Mouse (Mus musculus) gastrocnemius, postnatal 25 days (tissue): ENCODE data around the gene Fkbp2. TPM values are rescaled to one million over a fixed set of nuclear protein-coding genes. Genes with fewer than 3 reads are reported as not detected.
A peak's percentile ranks its signal among the peaks of the same experiment; 100 is the strongest.

Experiments
- DNase-seq: peaks from one replicate; pipeline ENCODE4 v3.0.0; 2022
- total RNA-seq, 2 experiments: library from RNA; stranded (reverse); gene quantifications; 1 replicate in 1 of 2; 2 replicates in 1 of 2; pipeline ENCODE4 v1.2.3; 2021

Gene Fkbp2
- total RNA-seq, 2 experiments from 2014 or later, result 7.9 to 12.4 TPM

DNA sequence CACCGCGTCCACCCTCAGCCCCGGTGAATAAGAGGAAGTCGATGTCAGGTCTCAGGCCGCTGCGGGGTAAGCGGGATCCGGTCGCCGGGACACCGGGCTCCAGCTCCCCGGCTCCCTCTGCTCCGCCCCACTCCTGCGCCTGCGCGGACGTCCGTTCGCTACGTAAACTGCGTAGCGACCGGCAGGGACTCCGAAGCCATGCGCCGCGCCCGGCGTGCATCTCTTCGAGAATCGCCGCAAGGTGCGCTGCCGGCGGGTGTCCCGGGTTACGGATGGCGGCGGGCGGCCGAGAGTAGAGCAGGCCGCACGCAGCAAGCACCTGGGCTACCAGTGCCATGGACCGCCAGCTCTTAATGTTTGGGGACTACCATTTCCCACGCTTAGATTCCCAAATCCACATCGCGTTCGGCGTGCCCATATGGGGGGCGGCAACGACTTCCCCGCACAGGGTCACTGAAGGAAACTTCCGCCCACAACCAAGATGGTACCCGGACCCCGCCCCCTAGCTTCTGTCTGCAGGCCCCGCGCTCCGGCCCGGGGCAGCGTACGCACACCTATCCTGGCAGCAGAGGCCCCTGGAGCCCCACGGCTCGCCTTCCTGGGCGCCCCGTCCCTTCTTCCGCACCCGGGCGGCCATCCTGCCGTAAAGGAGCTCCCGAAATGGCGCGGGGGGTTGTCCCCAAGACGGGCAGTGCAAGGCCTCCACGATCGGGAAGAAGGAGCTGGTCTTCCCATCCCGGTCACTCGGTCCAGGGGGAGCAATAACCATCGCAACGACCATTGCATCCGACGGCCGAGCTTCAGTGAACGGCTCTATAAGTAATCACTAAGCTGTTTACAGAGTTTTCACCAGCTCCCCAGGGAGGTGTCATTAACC, 38.7 kb downstream of the Fkbp2 start, which contains the start of gene Bad:
Gene Bad (plus strand): TSS at position 490 of the 877 bp plus-strand sequence.
- peak; percentile 92 for DNase-seq

- DNase-seq, result no peak
Measured at GRCm38 (mm10) chr19:6940396-6941351, 39.6 kb downstream of the Fkbp2 start.

GRCm38 (mm10) chr19:6939106-6940002, 40.9 kb downstream of the Fkbp2 start:
- DNase-seq, result no peak

DNA sequence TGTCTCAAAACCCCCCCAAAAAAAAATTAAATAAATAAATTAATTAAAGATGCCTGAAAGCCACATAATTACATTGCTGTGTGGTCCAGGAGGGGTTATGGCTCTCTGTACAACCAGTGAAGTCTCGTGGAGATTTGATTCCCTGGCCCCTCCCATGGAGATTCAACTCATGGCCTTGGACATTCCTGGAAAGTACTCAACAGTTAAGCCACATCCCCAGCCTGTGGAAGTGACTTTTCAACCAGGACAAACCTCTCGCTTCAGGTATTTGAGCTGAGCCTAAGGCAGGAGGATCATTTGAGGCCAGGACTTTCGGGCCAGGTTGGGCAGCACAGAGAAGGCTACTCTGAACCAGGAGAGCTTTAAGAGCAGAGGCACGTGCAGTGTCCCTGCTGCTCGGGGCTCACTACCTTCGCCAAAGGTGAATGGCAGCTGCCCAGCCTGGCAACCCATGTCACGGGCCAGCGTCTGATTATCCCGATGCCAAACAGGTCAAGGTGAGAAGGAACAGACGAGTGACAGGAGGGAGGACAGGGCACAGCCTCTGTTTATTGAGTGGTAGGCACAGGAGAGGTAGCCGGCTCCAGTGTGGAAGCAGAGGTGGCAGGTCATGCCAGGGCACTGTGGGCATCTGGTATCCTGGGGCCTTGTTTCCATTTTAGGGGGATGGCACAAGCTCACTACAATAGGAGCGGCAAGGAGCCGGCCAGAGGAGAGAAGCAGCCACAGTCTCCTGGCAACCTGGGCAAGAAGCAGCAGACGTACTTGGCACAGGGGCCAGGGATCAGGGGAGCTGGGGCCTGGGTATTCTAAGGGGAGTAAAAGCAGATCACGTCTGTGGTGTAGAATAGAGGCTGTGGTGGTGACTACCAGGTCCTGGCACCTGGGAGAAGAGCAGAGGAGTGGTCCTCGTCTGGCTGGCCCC, 42.5 kb downstream of the Fkbp2 start:
- no peak for DNase-seq

GRCm38 (mm10) chr19:6936299-6936698, 44.0 kb downstream of the Fkbp2 start:
- DNase-seq, result no peak

DNA sequence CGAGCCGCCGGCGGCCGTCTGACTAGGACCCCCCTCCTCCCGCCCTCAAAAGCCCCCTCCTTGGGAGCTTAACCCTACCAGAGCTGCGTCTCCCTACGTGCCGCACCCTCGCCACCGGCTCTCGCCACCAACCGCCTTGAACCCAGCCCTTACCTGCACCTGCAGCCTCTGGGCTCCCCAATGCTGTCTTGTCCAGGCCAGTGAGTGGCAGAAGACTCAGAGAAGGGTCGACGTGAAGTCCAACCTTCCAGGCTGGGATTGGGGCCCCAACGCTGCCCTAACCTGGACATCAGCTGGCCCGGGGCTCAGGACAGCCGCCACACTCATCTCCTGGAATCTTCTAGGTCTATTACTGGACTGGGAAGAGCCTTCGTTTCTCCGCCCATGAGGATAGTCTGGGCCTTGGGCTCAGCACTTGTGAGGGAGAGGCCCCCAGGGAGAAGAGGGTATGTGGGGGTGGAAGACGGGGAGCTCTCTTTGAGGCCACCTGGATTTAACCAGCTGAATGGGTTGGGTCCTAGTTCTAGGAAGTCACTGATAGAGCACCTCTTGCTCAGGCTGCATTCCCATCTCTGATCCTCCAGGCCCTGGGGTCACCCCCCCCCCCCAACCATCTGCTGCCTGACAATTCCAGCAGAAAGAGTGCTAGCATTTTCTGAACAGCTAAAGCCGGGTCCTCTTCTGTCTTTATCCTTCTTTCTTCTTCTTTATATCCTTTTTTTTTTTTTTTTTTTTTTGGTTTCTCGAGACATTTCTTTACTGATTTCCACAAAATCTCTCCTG, 45.9 kb downstream of the Fkbp2 start, which contains the start of gene Kcnk4:
Gene Kcnk4 (minus strand): TSS at position 321 of the 783 bp plus-strand sequence.
- DNase-seq, result no peak

DNA sequence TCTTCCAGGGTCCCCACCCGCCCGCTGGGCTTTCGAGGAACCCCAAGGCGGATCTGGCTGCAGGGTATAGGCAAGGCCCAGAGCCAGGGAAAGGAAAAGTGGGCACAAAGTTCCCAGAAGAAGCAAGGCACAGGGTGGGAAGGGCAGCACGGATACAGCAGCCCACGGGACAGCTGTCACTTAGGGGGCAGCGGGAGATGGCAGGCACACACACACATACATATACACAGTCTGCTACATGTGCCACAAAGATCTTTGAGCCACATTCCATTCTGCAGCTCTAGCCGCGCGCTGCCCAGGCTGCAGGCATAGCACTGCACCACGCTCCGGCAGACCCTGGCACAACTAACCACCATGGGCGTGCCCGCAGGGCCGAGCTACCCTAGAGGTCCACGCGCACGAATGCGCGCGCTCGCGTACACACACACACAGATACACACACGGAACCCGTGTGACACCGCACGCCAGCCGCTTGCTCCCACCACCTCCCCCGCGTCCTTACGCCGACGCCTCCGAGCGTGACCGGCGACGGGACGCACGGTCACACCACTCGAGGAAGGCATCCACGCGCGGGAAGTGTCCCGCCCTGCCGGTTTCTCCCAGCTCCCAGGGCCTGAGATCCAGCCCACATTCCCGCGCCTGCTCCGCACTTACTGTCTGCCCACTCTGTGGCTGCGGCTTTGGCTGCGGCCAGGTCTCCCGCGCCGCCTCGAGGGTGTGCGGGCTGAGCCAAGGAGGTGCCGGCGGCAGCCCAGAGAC, 46.7 kb downstream of the Fkbp2 start:
- DNase-seq, result no peak

GRCm38 (mm10) chr19:6933102-6933435, 47.2 kb downstream of the Fkbp2 start:
- DNase-seq, result no peak

- no peak for DNase-seq
Measured at GRCm38 (mm10) chr19:6932018-6932417, 48.3 kb downstream of the Fkbp2 start.

DNA sequence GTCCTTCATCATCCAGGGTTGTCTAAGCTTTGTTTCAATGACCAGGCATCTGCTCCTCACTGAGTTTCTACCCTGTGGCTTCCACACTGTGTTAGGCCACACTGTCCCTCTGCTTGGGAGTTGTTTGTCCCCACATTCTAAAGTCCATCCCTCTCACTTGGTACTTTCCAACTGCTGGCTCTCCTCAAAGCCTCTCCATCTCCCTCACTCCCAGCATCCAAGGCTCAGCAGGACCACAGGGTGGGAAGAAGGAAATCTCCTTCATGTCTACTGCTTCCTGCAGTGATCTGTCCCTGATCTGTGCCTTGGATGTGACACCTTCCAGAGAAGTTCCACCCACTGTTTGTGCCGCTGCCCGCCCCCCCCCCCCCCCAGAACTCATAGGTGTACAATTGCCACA, 49.3 kb downstream of the Fkbp2 start:
- DNase-seq, result no peak

GRCm38 (mm10) chr19:6928080-6928479, 52.2 kb downstream of the Fkbp2 start:
- no peak for DNase-seq

Other genes with a start within 250 kb of the Fkbp2 start
- gene Rps6ka4, start 139.9 kb downstream of the Fkbp2 start, total RNA-seq, result 1 to 10 TPM; 6.7 to 7.2 TPM
- gene Ccdc88b, start 122.3 kb downstream of the Fkbp2 start, total RNA-seq, result under 1 TPM; 0.40 to 0.41 TPM
- 10 to 100 TPM; 28.8 to 32.2 TPM for gene Trmt112, start 70.8 kb downstream of the Fkbp2 start, total RNA-seq
- gene Prdx5, start 70.4 kb downstream of the Fkbp2 start, total RNA-seq, result 100 to 1,000 TPM; 212 to 215 TPM
- 10 to 100 TPM; 86.8 to 89.5 TPM for gene Esrra, start 58.7 kb downstream of the Fkbp2 start, total RNA-seq
- gene Catsperz, start 55.1 kb downstream of the Fkbp2 start, total RNA-seq, result not detected
- not detected for gene Kcnk4, start 46.0 kb downstream of the Fkbp2 start, total RNA-seq
- gene Bad, start 38.6 kb downstream of the Fkbp2 start, total RNA-seq, result 10 to 100 TPM; 11.5 to 14.3 TPM
- 10 to 100 TPM in 1 of 2 experiments, 1 to 10 TPM in 1; 9.5 to 10.9 TPM for gene Gpr137, start 38.0 kb downstream of the Fkbp2 start, total RNA-seq
- gene Ppp1r14b, start 5.5 kb downstream of the Fkbp2 start, total RNA-seq, result 100 to 1,000 TPM; 113 to 131 TPM
- 10 to 100 TPM in 1 of 2 experiments, 1 to 10 TPM in 1; 9.8 to 10.4 TPM for gene Plcb3, start 4.0 kb downstream of the Fkbp2 start, total RNA-seq
- gene Vegfb, start 7.2 kb upstream of the Fkbp2 start, total RNA-seq, result 100 to 1,000 TPM; 143 to 156 TPM
- gene Dnajc4, start 12.1 kb upstream of the Fkbp2 start, total RNA-seq, result 10 to 100 TPM; 31.3 to 32.9 TPM
- 10 to 100 TPM; 15.6 to 17.2 TPM for gene Nudt22, start 15.6 kb upstream of the Fkbp2 start, total RNA-seq
- 10 to 100 TPM; 21.5 to 24.5 TPM for gene Trpt1, start 15.6 kb upstream of the Fkbp2 start, total RNA-seq
- gene Fermt3, start 39.0 kb upstream of the Fkbp2 start, total RNA-seq, result 1 to 10 TPM in 1 of 2 experiments, under 1 TPM in 1; 0.84 to 1.2 TPM
- 10 to 100 TPM; 86.5 to 95.6 TPM for gene Stip1, start 59.5 kb upstream of the Fkbp2 start, total RNA-seq
- 100 to 1,000 TPM; 227 to 252 TPM for gene Macrod1, start 76.3 kb upstream of the Fkbp2 start, total RNA-seq
- under 1 TPM; 0.31 to 0.35 TPM for gene Flrt1, start 125.2 kb upstream of the Fkbp2 start, total RNA-seq
- 10 to 100 TPM; 48.4 to 48.5 TPM for gene Otub1, start 225.8 kb upstream of the Fkbp2 start, total RNA-seq
- gene Cox8a, start 237.1 kb upstream of the Fkbp2 start, total RNA-seq, result 100 to 1,000 TPM; 101 to 120 TPM